Mouse (Mus musculus) neural tube, embryonic 14.5 days (tissue): ENCODE results near the gene Sdhaf4. TPM values are rescaled to one million over a fixed set of nuclear protein-coding genes. Genes with fewer than 3 reads are reported as not detected.

Experiments used
- ATAC-seq: fragments of 200-750 bp; cut with Nextera tagmentation; 2 replicates; pipeline ENCODE4 v1.8.0; 2017; ENCODE audit warnings: low read depth, mild to moderate bottlenecking, moderate TSS enrichment, moderate library complexity
- H3K27ac ChIP-seq: fragments of 300-500 bp; sonication (generic); 2 replicates; pipeline ENCODE4 v1.5.1; 2014; ENCODE audit warnings: low read depth, mild to moderate bottlenecking, control low read depth, low read length, moderate library complexity, mixed read lengths
- H3K27me3 ChIP-seq: fragments of 300-500 bp; sonication (generic); 2 replicates; pipeline ENCODE4 v1.6.1; 2014; ENCODE audit warnings: low read length; ENCODE audit not compliant: control insufficient read depth, insufficient read depth
- H3K36me3 ChIP-seq: fragments of 300-500 bp; sonication (generic); 2 replicates; pipeline ENCODE4 v1.6.1; 2014; ENCODE audit warnings: low read length, mixed read lengths; ENCODE audit not compliant: control insufficient read depth, insufficient read depth
- H3K4me1 ChIP-seq: fragments of 300-500 bp; sonication (generic); 2 replicates; pipeline ENCODE4 v1.6.1; 2014; ENCODE audit warnings: low read length; ENCODE audit not compliant: control insufficient read depth, insufficient read depth
- H3K4me2 ChIP-seq: fragments of 300-500 bp; sonication (generic); 2 replicates; pipeline ENCODE4 v1.6.1; 2014; ENCODE audit warnings: mild to moderate bottlenecking, low read depth, low read length, control low read depth
- H3K4me3 ChIP-seq: fragments of 300-500 bp; sonication (generic); 2 replicates; pipeline ENCODE4 v1.5.1; 2014; ENCODE audit warnings: low read depth, low read length, control low read depth, mixed read lengths
- H3K9ac ChIP-seq: fragments of 300-500 bp; sonication (generic); replicated peaks from 2 replicates; pipeline ENCODE4 v1.6.1; 2014; ENCODE audit warnings: low read depth, mild to moderate bottlenecking, control low read depth, low read length, mixed read lengths
- H3K9me3 ChIP-seq: fragments of 300-500 bp; sonication (generic); 2 replicates; pipeline ENCODE4 v1.6.1; 2016; ENCODE audit warnings: low read length; ENCODE audit not compliant: control insufficient read depth
- WGBS: fragments of 180-500 bp; shearing (Covaris S2); extraction: QIAGEN DNeasy Blood & Tissue Kit; methylation state at CpG from one replicate; pipeline ENCODE4 v1.1.7; 2014; 5-methylcytosine and 5-hydroxymethylcytosine counted together
- polyA plus RNA-seq: library from polyadenylated mRNA; unstranded; fragments of >200 nt; fragmentation: Nextera tagmentation; extraction: Ambion mirVana; gene quantifications from 2 replicates; pipeline ENCODE4 v1.2.1, GENCODE M21; 2014

Sdhaf4 gene
- 97.6 and 108 TPM in 2 replicates for polyA plus RNA-seq

- peak; percentile 95 for ATAC-seq
- no peaks in the 10 kb centered on the region for H3K36me3 ChIP-seq
- WGBS = 2% methylated on average over 47 of the region's 47 CpGs
These were observed at the start of gene Sdhaf4 for GRCm38 (mm10) chr1:24005070-24005804. Sdhaf4 (minus strand) TSS chr1:24005656.

GRCm38 (mm10) chr1:24046730-24047510, 41.5 kb upstream of the Sdhaf4 start:
- WGBS = 83% methylated on average over 6 of the region's 6 CpGs
- Histone ChIP-seq H3K9me3 (no peaks in the 10 kb centered on the region), H3K27me3 (no peaks in the 10 kb centered on the region), H3K9ac (no peak overlapping the region), H3K4me1 (no peaks in the 10 kb centered on the region), H3K36me3 (peaks cover 3% of the 10 kb centered on the region; the same call in 1 of the 2 replicates), H3K27ac (no peak overlapping the region), H3K4me2 (no peak overlapping the region), H3K4me3 (no peak overlapping the region)
- ATAC-seq = no peak

More at GRCm38 (mm10) chr1:24005070-24005804, at the start of gene Sdhaf4:
- Histone ChIP-seq H3K27ac (peak within 1 kb of the TSS; percentile 87), H3K4me2 (peak within 1 kb of the TSS; percentile 55), H3K4me3 (peak within 1 kb of the TSS; percentile 60), H3K9me3 (no peaks in the 10 kb centered on the region), H3K4me1 (peaks cover 5% of the 10 kb centered on the region), H3K27me3 (no peaks in the 10 kb centered on the region), H3K9ac (peak within 1 kb of the TSS; percentile 73)

- no peak overlapping the region for H3K4me2 ChIP-seq
- H3K9me3 ChIP-seq = no peaks in the 10 kb centered on the region
- no peaks in the 10 kb centered on the region for H3K27me3 ChIP-seq
- H3K4me3 ChIP-seq = no peak overlapping the region
- WGBS = 74% methylated on average over 5 of the region's 5 CpGs
- ATAC-seq = no peak
- no peak overlapping the region for H3K27ac ChIP-seq
- H3K4me1 ChIP-seq = no peaks in the 10 kb centered on the region
- no peak overlapping the region for H3K9ac ChIP-seq
- 0 out of 2 replicates have a peak, but pooled peaks cover 4% of the 10 kb centered on the region for H3K36me3 ChIP-seq
These were observed 40.2 kb upstream of the Sdhaf4 start for GRCm38 (mm10) chr1:24045627-24046026.

DNA sequence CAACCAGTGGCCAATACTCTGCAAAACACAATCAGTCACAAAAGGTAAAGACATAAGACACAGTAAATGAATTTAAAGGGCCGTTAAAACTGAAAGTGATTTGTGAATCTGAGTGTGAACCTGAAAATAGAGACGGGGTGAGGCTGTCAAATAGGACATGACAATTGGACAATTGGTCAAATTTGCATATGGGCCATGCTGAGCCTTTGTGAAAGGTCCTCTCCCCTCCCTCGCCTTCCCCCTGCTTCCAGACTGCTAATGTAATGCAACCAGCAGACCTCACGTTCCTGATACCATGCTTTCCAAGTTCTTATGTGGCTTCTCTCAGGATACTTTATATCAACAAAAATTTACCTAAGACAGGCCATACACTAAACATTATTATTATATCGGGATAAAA, 37.6 kb upstream of the Sdhaf4 start:
- Histone ChIP-seq H3K36me3 (0 out of 2 replicates have a peak, but pooled peaks cover 4% of the 10 kb centered on the region), H3K9me3 (no peaks in the 10 kb centered on the region), H3K9ac (no peak overlapping the region), H3K4me3 (no peak overlapping the region), H3K4me1 (no peaks in the 10 kb centered on the region), H3K4me2 (no peak overlapping the region), H3K27me3 (no peaks in the 10 kb centered on the region), H3K27ac (no peak overlapping the region)
- no peak for ATAC-seq
- 36% methylated on average over 5 of the region's 5 CpGs for WGBS

DNA sequence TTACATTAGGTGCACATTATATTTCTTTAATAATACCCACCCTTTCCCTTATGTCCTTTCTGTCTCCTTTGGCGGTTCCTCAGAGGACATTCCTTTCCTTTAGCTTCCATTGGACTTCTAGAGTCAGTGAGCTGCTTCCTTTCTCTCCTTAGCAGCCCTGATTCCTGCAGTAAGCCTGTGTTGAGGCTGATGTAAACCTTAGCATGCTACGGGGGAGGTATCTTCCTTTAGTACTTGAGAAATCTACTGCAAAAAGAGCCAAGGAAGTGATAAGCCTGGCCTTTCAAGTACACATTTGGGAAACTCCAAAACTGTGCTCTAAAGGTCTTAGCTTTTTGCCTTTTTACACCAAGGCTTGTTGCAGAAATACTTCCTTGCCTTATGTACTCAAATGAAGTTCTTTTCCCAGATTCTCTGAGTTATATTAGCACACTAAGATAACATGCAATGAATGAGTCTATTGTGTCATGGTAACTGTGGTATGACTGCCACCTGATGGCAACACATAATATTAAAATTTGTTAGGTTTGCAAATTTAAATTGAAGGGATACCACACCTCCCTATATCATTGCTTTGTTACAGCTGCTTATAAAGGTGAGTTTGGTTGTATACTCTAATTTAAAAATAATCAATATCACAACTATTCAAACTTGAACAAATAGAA, 28.4 kb upstream of the Sdhaf4 start:
- no peak overlapping the region for H3K9ac ChIP-seq
- H3K4me1 ChIP-seq = no peaks in the 10 kb centered on the region
- H3K36me3 ChIP-seq = peaks cover 16% of the 10 kb centered on the region
- H3K4me2 ChIP-seq = no peak overlapping the region
- H3K27me3 ChIP-seq = no peaks in the 10 kb centered on the region
- H3K4me3 ChIP-seq = no peak overlapping the region
- no peak overlapping the region for H3K27ac ChIP-seq
- WGBS = 87% methylated on average over 2 of the region's 2 CpGs
- no peak; the same call in 1 of the 2 replicates for ATAC-seq
- no peaks in the 10 kb centered on the region for H3K9me3 ChIP-seq

DNA sequence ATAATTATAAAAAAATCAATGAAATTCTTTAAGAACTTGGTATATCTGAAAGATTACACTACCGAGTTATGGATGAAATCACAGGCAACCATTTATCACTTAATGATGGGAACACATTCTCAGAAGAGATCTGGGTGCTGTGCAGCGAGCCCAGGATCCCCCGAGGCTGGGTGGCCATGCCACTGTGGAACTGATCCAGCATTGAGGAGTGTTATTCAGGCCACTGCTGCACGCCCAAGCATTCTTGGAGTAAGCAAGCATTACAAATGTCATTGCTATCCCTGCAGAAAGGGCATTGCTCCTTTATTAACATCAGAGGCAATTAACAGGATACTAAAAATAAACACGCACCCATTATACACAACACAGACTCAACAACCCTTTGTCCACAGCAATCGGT, 5.4 kb upstream of the Sdhaf4 start:
- Histone ChIP-seq H3K4me2 (no peak overlapping the region), H3K4me3 (no peak overlapping the region), H3K36me3 (no peaks in the 10 kb centered on the region), H3K27me3 (no peaks in the 10 kb centered on the region), H3K4me1 (no peaks in the 10 kb centered on the region), H3K9me3 (no peaks in the 10 kb centered on the region), H3K9ac (no peak overlapping the region), H3K27ac (no peak overlapping the region)
- WGBS = 92% methylated on average over 6 of the region's 6 CpGs
- no peak for ATAC-seq

GRCm38 (mm10) chr1:24010016-24010415, 4.6 kb upstream of the Sdhaf4 start:
- H3K4me3 ChIP-seq = no peak overlapping the region
- H3K9ac ChIP-seq = no peak overlapping the region
- no peak for ATAC-seq
- no peaks in the 10 kb centered on the region for H3K27me3 ChIP-seq
- 90% methylated on average over 6 of the region's 6 CpGs for WGBS
- no peak overlapping the region for H3K27ac ChIP-seq
- H3K36me3 ChIP-seq = no peaks in the 10 kb centered on the region
- H3K9me3 ChIP-seq = no peaks in the 10 kb centered on the region
- no peaks in the 10 kb centered on the region for H3K4me1 ChIP-seq
- no peak overlapping the region for H3K4me2 ChIP-seq

GRCm38 (mm10) chr1:24007621-24008020, 2.2 kb upstream of the Sdhaf4 start:
- no peak for ATAC-seq
- no peak overlapping the region for H3K9ac ChIP-seq
- peaks cover 5% of the 10 kb centered on the region for H3K4me1 ChIP-seq
- no peak overlapping the region for H3K27ac ChIP-seq
- H3K27me3 ChIP-seq = no peaks in the 10 kb centered on the region
- WGBS = 90% methylated on average over 8 of the region's 8 CpGs
- no peaks in the 10 kb centered on the region for H3K36me3 ChIP-seq
- H3K9me3 ChIP-seq = no peaks in the 10 kb centered on the region
- no peak overlapping the region for H3K4me2 ChIP-seq
- H3K4me3 ChIP-seq = no peak overlapping the region
